Mouse (Mus musculus) ES-Bruce4 (cell line): ENCODE results near the gene Nek8.

Experiments
- CTCF ChIP-seq: IDR thresholded peaks from one replicate; pipeline ENCODE4 v1.8.1; 2011; ENCODE audit warnings: low read depth, low read length
- EP300 ChIP-seq: IDR thresholded peaks from 2 replicates; pipeline ENCODE4 v1.6.1; 2011; ENCODE audit warnings: low read depth, low read length; ENCODE audit not compliant: insufficient read depth
- POLR2A ChIP-seq: IDR thresholded peaks from one replicate; pipeline ENCODE4 v1.8.1; 2011; ENCODE audit warnings: low read length; ENCODE audit not compliant: insufficient read depth

GRCm38 (mm10) chr11:78172034-78172747, 4.3 kb downstream of the Nek8 start:
- TF ChIP-seq POLR2A (no peak), CTCF (peak; percentile 45), EP300 (no peak)
